ENCODE assay signal across 12 mouse cellular contexts in genomic region chr5:53970178-53970577, GRCm38 (mm10). TPM values are rescaled to one million over a fixed set of nuclear protein-coding genes. Genes with fewer than 3 reads are reported as not detected.
DNase-seq lines count a peak whose midpoint lies in the region; ATAC-seq lines count a peak whose summit lies in the region.
"Had no signal": no experiment of that assay in that cellular context is flagged by ENCODE, and none has a peak within 500 bp of the region (broad histone marks: within the 10 kb centered on the region; RNA-seq: fewer than 3 reads in every experiment).

No protein-coding gene starts in this region.

- H3K36me3 ChIP-seq in heart, embryonic 12.5 days = no peaks in the 10 kb centered on the region
- H3K36me3 ChIP-seq in kidney, embryonic 15.5 days = no peaks in the 10 kb centered on the region
- H3K36me3 ChIP-seq: limb, embryonic 12.5 days had no signal

- ATAC-seq in heart, embryonic 12.5 days (ENCODE audit: insufficient number of reproducible peaks, low FRiP score) = peak; percentile 86
- peak; percentile 40; the same call in 1 of the 2 replicates for ATAC-seq in kidney, embryonic 15.5 days (replicated peaks; ENCODE audit: low FRiP score)

- H3K4me3 ChIP-seq in heart, embryonic 12.5 days = no peak overlapping the region
- no peak overlapping the region for H3K4me3 ChIP-seq in kidney, embryonic 15.5 days (replicated peaks)
- H3K4me3 ChIP-seq: limb, embryonic 12.5 days had no signal

- WGBS in heart, embryonic 12.5 days = 37% methylated on average over 7 of the region's 7 CpGs
- 36% methylated on average over 7 of the region's 7 CpGs for WGBS in kidney, embryonic 15.5 days

- H3K4me2 ChIP-seq in heart, embryonic 12.5 days = no peak overlapping the region
- H3K4me2 ChIP-seq in kidney, embryonic 15.5 days = no peak overlapping the region
- H3K4me2 ChIP-seq: limb, embryonic 12.5 days had no signal

- no peaks in the 10 kb centered on the region for H3K9me3 ChIP-seq in heart, embryonic 12.5 days (replicated peaks)
- H3K9me3 ChIP-seq in kidney, embryonic 15.5 days (replicated peaks) = no peaks in the 10 kb centered on the region
- H3K9me3 ChIP-seq: limb, embryonic 12.5 days had no signal

- H3K9ac ChIP-seq in heart, embryonic 12.5 days = no peak overlapping the region
- no peak overlapping the region for H3K9ac ChIP-seq in kidney, embryonic 15.5 days
- H3K9ac ChIP-seq: limb, embryonic 12.5 days had no signal

- peaks cover 8% of the 10 kb centered on the region; the same call in 1 of the 2 replicates for H3K4me1 ChIP-seq in heart, embryonic 12.5 days (replicated peaks)
- 0 out of 2 replicates have a peak, but pooled peaks cover 5% of the 10 kb centered on the region for H3K4me1 ChIP-seq in kidney, embryonic 15.5 days
- H3K4me1 ChIP-seq: limb, embryonic 12.5 days had no signal

- H3K27me3 ChIP-seq in heart, embryonic 12.5 days (replicated peaks) = no peaks in the 10 kb centered on the region
- no peaks in the 10 kb centered on the region for H3K27me3 ChIP-seq in kidney, embryonic 15.5 days
- H3K27me3 ChIP-seq: CH12.LX; limb, embryonic 12.5 days had no signal

- intact Hi-C loops in gastrocnemius, postnatal 36 days (cut with DNase I) = no loop called here

- DNase-seq in kidney, adult 11 months = peak; percentile 61
- no peak for DNase-seq in kidney, adult 18-20 months
- peak; percentile 70 for DNase-seq in lung, postnatal 36 days
- DNase-seq in ovary, postnatal 10 days (ENCODE audit: low spot score) = no peak
- no peak for DNase-seq in thymus, postnatal 0 days (ENCODE audit: low spot score)
- DNase-seq in gastrocnemius, postnatal 36 days = no peak
- DNase-seq: midbrain, embryonic 14.5 days; thymus, adult 18-20 months had no signal

- H3K27ac ChIP-seq in heart, embryonic 12.5 days (ENCODE audit: poor library complexity, severe bottlenecking) = peak overlapping the region; percentile 58; the same call in 1 of the 2 replicates
- H3K27ac ChIP-seq in kidney, embryonic 15.5 days = 0 out of 2 replicates have a peak overlapping the region, but pooled peaks have one; percentile 9
- H3K27ac ChIP-seq: limb, embryonic 12.5 days had no signal

RNA-seq across cellular contexts. Expression of gene Stim2, which starts 28.1 kb away (rescaled TPM):
- 15.7 and 17.9 TPM in 2 replicates for polyA plus RNA-seq in heart, embryonic 12.5 days (2016; fragmentation: Nextera tagmentation; extraction: Ambion mirVana)
- 19.6 and 22.6 TPM in 2 replicates for polyA plus RNA-seq in kidney, embryonic 15.5 days (2015; fragmentation: Nextera tagmentation; extraction: Ambion mirVana)
- polyA plus RNA-seq in thymus, postnatal 0 days (2015; fragmentation: Nextera tagmentation; extraction: Ambion mirVana) = 21.1 and 28.8 TPM in 2 replicates
- 10 to 100 TPM; 35.7 to 49.3 TPM for total RNA-seq in gastrocnemius, postnatal 36 days (2021)

Comparison
In these comparisons a context has a peak if more than half of its experiments do, and no peak if none do; other contexts are left out.
1. DNase-seq: peak in kidney, adult 11 months (single experiment) and lung, postnatal 36 days (single experiment); none in kidney, adult 18-20 months (single experiment), ovary, postnatal 10 days (single experiment), thymus, postnatal 0 days (single experiment) and gastrocnemius, postnatal 36 days (0 of 2).